Mouse (Mus musculus): ENCODE data around the gene Ptpn3.

GRCm38 (mm10) chr4:57343996-57344395, 42.4 kb upstream of the Ptpn3 start:
- TF ChIP-seq POLR2A (IDR thresholded peaks at IDR 0.05; ENCODE audit: low read depth, low read length) (no peak), CTCF (IDR thresholded peaks at IDR 0.05; ENCODE audit: extremely low read depth, insufficient read length, insufficient replicate concordance, low read depth, low read length) (no peak)
